Mouse (Mus musculus) c-Kit-negative CD71-positive TER-119-positive erythroid progenitor cells, embryonic 14.5 days (primary cell): ENCODE measurements around the gene Cntn6.

Source experiments
- DNase-seq: peaks from one replicate; pipeline ENCODE4 v3.0.0-alpha.2; 2013; ENCODE audit warnings: low read depth, low spot score

The Cntn6 gene

DNA sequence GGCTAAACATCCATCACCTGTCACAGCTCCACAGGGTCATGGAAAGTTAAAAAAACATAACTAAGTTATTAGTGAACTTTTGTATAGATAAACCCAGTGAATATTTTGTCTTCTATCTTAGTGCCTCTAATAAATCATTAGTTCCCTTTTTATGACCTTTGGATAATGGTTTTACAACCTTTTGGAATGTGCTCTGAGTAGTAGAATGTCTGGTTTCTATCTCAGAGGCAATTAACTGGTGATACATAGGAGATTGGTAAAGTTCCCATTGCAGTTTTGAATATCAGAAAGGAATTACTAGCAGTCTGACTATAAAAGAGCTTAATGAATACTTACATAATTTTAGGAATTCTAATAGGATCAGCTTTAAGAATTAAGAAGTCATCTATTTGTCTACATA lies 265.5 kb downstream of the Cntn6 start:
- DNase-seq = no peak

DNA sequence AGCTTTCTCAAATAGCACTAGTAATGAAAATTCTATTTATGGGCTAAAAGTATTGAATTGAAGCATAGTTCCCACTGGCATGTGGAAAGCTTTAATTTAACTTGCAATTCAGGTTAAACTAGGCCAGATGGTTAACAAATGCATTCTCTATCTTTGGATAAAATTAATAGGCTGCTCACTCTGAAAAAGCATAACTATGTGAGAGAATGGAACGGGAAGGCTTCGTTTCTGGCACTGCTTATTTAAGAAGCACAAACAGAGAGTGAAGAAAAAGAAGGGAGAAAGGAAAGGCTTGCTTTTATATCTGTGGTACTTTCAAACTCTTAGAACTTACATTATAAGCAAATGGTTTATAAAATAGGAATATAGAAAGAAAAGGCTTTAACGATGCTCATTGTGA lies 268.6 kb downstream of the Cntn6 start:
- no peak for DNase-seq

- DNase-seq = no peak
Measured at GRCm38 (mm10) chr6:104783891-104784290, 291.3 kb downstream of the Cntn6 start.

GRCm38 (mm10) chr6:104787502-104787901 lies 294.9 kb downstream of the Cntn6 start:
- no peak for DNase-seq

DNA sequence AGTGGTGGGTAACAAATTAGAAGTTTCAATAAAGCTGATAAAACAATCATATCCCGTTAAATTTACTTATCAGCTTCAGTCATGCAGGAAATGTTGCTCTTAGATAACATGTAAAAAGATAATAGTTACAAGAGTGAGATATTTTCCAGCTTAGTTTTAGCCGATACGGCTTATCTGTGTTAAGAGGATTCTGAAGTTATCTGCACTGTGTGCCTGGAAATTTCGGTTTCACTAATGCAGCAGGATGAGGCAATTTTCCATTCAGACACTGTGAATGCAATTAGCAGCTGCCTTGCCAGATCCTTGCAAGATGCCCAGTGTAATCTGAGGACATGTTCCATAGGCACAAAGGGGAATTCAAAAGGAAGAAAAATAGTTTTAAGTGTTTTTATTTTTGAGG lies 315.9 kb downstream of the Cntn6 start:
- no peak for DNase-seq

DNA sequence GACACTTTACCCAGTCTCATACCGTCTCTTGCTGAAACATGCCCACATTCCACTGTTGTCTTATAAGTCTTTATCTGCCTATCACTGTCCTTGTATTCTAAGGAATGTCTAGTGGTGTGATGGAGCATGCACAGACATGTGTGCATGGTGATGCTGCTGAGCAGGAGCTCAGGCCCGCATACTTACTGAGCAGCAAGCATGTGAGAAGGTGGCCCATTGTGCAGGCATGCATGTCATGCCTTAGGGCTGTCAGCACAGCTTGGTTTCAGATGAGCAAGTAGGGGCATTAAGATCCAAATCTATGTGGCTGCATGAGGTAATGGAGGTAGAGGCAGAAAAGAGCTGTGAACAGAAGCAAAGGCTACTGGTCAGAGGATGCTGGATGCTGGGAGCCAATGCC lies 323.0 kb downstream of the Cntn6 start:
- no peak for DNase-seq

DNA sequence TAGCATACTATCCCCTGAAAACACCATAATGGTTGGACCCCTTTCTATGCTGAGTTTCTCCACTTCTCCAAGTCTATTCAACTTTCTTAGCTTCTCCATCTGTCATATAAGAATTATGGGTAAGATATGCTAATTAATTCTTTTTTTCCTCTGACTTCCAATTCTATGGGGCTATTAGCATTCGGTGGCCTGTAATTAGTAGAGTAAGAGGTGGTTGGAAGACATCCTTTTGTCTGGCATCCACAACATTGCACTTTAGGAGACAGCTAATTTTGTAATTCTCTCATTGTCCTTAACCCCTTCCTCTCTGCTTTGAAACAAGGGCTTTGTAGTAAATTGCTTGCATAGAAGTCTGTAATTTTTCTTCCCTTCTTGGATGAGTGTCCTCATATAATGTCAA lies 387.1 kb downstream of the Cntn6 start:
- no peak for DNase-seq

DNA sequence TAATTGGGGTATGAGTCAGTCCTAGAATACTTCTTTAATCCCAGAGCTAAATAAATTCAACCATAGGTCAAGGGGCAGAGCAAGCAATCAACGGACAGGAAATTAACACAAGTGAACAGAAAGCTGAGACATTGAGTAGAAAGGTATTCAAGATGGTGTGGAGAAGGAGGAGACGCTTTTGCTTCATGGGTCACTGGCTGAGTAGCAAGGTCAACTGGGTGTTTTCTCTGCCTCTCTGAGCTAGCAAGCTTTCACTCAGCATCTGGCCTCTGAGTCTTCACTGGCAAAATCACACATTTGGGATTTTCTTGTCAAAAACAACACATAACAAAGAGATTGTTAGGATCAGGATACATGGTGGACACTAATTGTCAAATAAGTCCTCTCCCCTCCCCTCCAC lies 391.4 kb downstream of the Cntn6 start:
- DNase-seq = no peak

GRCm38 (mm10) chr6:104885829-104886228 lies 393.2 kb downstream of the Cntn6 start:
- no peak for DNase-seq

DNA sequence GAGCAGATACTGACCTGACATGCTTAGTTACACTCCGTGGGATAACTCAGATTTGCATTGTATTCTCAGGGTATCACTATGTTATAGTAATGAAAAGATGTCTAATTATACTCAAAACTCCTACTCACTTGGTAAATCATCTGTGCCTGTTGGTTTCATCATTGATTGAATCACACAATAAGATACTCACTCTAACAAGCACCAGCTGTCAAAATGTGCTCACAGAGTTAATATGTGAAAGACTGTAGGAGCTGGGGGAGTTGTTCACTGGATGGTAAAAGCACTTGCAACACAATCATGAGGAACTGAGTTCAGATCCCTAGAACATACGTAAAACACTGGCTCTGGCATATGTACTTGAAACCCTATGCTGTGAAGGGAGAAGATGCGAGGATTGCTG lies 398.5 kb downstream of the Cntn6 start:
- no peak for DNase-seq
